ENCODE assay signal across 9 mouse cellular contexts in the genomic region with DNA sequence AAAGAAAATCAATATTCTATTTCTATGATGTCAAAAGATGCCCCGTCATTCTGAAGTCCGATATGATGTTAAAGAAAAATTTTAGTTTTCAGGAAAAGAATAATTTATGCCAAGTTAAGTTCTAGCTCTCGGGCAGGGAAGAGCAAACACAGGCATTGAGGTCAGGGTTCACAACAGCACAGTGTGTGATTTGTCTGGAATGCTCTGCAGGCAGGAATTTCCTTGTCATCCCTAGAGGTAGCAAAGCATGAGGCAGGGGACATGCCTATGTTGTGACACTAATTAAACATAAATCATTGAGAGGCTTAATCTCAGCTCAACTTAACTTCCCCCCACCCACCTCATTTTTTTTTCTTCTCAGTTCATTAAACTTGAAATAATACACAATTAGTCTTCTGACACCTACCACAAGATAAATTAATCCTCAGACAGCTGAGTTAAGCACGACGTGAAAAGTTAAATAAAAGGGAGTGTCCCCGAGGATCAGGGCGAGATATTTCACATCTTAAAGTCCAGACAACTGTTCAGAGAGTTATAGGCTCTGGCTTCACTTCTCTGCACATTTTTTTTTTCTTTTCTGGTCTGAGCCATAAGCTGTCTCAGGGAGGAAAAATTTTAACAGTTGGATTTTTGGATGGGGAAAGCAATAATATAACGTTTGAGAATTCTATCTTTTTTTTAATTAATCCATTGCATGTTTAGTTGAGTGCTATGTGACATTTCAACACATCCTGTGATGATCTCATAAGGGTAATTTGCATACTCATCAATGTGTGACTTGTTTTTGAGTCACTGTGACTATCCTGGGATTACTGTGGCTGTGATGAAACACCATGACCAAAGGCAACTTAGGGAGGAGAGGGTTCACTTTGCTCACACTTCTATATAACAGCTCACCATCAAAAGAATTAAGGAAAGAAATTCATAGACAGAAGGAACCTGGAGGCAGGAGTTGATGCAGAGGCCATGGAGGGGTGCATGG. TPM values are rescaled to one million over a fixed set of nuclear protein-coding genes. Genes with fewer than 3 reads are reported as not detected.
A peak's percentile ranks its signal among the peaks of the same experiment; 100 is the strongest.
DNase-seq lines count a peak whose midpoint lies in the region; ATAC-seq and TF ChIP-seq lines count a peak whose summit lies in the region.
"Had no signal": no experiment of that assay in that cellular context is flagged by ENCODE, and none has a peak within 500 bp of the region (broad histone marks: within the 10 kb centered on the region; RNA-seq: fewer than 3 reads in every experiment).

No protein-coding gene starts in this region.

- H3K27ac ChIP-seq in lung, embryonic 14.5 days (ENCODE audit: low read depth) = no peak overlapping the region
- H3K27ac ChIP-seq: macrophage had no signal

- H3K36me3 ChIP-seq in lung, embryonic 14.5 days (ENCODE audit: insufficient read depth) = no peaks in the 10 kb centered on the region

- WGBS in lung, embryonic 14.5 days = 11% methylated on average over 8 of the region's 8 CpGs

- ATAC-seq in lung, embryonic 14.5 days (ENCODE audit: insufficient read depth) = peak; percentile 84
- no peak for ATAC-seq in megakaryocyte, adult 5-6 weeks (ENCODE audit: poor library complexity, severe bottlenecking)
- ATAC-seq: forebrain, postnatal 0 days had no signal

- H3K27me3 ChIP-seq in lung, embryonic 14.5 days (ENCODE audit: insufficient read depth, low read length) = no peaks in the 10 kb centered on the region

- no peak for TF ChIP-seq CTCF in lung, embryonic 14.5 days (IDR thresholded peaks at IDR 0.05; ENCODE audit: low read depth)

- H3K4me1 ChIP-seq in lung, embryonic 14.5 days (ENCODE audit: insufficient read depth) = peaks cover 9% of the 10 kb centered on the region

- H3K4me2 ChIP-seq in lung, embryonic 14.5 days = no peak overlapping the region

- no peak overlapping the region for H3K9ac ChIP-seq in lung, embryonic 14.5 days
- H3K9ac ChIP-seq: forebrain, postnatal 0 days had no signal

- no peak overlapping the region for H3K4me3 ChIP-seq in lung, embryonic 14.5 days (ENCODE audit: low read depth, low read length)

- peak; percentile 41 for DNase-seq in lung, embryonic 14.5 days
- DNase-seq in lung, adult 18-20 months = no peak
- peak; percentile 67 for DNase-seq in adipocyte (ENCODE audit: low spot score)
- peak; percentile 32 for DNase-seq in embryo, embryonic 9.5 days (ENCODE audit: extremely low spot score)
- DNase-seq in retina, postnatal 1 day = peak; percentile 15
- no peak for DNase-seq in natural killer cell, adult 2 months (ENCODE audit: low spot score in 2 of 2)
- DNase-seq: forebrain, postnatal 0 days had no signal

- H3K9me3 ChIP-seq in lung, embryonic 14.5 days (ENCODE audit: low read depth, low read length) = no peaks in the 10 kb centered on the region

RNA-seq across cellular contexts. Expression of a gene that starts 12.8 kb away (rescaled TPM):
- polyA plus RNA-seq in lung, embryonic 14.5 days (2014; fragmentation: Nextera tagmentation; extraction: Ambion mirVana) = 13.3 and 17.0 TPM in 2 replicates
- total RNA-seq in megakaryocyte, adult 5-6 weeks (2015) = 3.8 and 5.1 TPM in 2 replicates
- 3.1 and 4.4 TPM in 2 replicates for total RNA-seq in megakaryocyte, adult 5-6 weeks (2017)

Comparison
In these comparisons a context has a peak if more than half of its experiments do, and no peak if none do; other contexts are left out.
1. DNase-seq: peak in lung, embryonic 14.5 days (single experiment), adipocyte (single experiment), embryo, embryonic 9.5 days (single experiment) and retina, postnatal 1 day (single experiment); none in lung, adult 18-20 months (0 of 2) and natural killer cell, adult 2 months (0 of 2).